Mouse (Mus musculus) kidney, postnatal 4 days (tissue): Measurements from ENCODE around the gene Mageb18.
"Not testable (repeated sequence)": the region's sequence is repeated elsewhere in the genome, so short reads cannot be mapped to it uniquely, and the experiment has no call there.

Source experiments
- DNase-seq, 2 experiments: peaks; one replicate each; pipeline ENCODE4 v3.0.0; 2021; ENCODE audit warnings: mixed read lengths in 2 of 2

The Mageb18 gene

DNA sequence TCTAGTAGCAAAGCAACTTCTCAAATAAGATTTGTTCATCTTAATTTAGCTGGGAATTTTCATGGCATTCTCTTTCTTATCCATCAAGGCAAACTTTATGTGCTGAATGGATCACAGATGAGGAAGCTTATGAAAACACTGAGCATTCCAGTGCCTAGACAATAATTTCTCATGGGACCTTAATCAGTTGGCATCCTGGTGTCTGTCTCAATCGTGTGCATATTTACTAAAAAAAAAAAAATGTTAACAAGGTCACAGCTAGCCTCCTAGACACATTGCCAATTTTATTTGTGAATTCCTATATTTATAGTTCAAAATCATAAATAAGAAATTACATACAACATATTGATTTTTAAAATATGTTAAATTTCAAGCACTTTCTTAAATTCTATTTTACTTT is at the start of gene Mageb18:
TSS of gene Mageb18 (minus strand) at position 101 of the 400 bp plus-strand sequence.
- DNase-seq, result no peak

DNA sequence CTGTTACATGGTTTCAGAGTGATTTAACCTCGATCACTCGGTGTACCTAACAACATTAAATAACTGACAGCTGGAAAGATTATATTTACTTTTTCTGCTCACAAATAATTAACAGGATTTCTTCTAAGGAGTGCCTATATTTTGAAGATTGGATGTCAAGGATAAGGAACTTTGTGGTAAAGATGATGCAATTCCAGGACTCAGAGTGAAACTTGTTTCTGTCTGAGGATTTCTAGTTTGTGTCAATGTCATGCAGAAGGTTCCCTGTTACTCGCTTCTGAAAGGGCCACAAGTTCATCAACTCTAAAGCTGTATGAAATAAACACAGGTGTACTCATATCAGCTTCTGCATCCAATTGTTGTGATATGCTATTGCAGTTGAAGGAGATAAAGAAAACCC is 13.4 kb upstream of the Mageb18 start:
- no peak for DNase-seq

DNA sequence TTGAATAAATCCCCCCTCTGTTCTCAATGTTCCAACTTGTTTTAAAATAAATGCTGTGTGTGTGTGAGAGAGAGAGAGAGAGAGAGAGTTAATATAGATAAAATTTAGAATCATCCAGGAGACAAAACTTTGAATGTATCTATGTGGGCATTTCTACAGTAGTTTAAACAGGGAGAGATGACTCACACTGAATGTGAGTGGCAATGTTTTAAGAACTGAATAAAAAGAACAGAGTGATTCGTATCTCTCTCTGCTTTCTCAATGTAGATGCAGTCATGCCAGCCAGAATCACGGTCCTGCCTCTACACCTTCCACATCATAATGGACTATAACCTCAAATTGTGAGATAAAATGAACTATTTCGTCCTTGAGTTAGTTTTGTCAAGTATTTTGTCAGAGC is 11.1 kb upstream of the Mageb18 start:
- DNase-seq, result no peak

DNA sequence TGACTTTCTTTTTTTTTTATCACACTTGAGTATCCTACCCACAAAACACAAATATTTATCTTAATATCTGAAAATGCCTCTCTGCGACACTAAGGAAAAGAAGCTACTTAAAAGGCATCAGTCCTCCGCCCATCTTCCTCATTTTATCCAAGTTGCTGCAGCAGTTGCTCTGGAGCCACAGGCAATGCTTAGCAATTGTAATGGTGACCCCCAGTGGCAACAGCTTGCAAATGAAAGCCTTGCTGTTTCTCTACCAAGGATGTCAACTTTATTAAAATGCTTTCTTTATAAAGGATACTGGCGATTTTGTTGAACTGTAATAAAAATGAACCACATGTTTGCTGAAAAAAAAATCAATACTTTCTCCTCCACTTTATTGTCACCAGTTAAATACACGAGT is 2.0 kb downstream of the Mageb18 start:
- peak; percentile 9 to 24 for DNase-seq

DNA sequence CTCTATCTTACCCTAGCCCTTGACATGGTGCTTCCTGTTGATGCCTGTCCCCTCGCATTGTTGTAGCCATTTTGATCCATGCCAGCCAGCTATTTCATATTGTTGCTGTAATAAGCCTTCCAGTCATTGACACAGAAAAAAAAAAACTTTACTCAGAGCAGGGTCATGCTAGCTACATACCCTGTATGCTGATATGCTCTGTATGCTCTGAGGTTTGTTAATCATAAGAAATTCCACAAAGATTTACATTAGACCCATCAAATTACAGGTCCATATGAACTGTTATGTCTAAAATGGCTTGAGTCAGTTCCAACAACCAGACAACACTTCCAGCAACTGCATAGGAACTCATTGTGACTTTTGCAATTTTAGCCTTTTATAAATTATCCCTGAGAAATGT is 71.5 kb downstream of the Mageb18 start:
- DNase-seq, result no peak

DNA sequence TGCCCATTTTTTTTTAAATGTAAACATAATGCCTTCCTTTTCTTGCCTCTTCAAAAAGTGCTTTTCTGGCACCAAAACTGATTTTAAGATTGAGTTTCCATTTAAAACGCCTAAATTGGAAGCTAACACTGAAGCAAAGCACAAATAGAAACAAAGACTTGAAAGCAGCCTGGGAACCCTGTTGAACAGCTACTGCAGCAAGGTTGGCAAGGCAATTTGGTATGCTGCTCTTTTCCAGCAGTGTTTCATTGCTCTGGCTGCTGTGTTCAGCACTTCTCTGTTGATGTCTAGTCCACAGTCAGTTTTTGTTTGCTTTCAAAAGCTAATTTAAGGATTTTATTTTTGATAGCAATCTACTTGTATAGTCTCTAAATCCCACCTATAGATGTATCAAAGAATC is 101.1 kb downstream of the Mageb18 start:
- DNase-seq, result no peak

DNA sequence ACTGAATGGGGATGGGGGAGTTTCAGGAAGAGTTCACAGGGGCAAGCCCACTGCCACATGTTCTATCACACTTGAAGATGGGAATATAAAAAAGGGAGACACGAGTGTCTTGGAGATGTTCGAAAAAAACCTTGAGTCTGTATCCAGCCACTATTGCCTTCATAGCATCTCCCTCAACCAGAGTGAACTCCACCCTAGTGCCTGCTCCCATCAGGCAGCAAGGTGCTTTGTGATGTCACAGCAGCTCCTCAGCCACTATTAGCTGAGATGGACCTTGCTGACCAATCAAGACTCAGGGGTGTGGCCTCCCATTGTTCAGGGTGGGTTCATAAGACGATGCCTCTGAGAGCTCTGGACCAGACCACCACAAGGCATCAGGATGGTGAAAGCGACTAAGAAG is 109.7 kb downstream of the Mageb18 start, which contains the start of gene Gm5941:
TSS of gene Gm5941 (plus strand) at position 301 of the 400 bp plus-strand sequence.
- not testable (repeated sequence) for DNase-seq

DNA sequence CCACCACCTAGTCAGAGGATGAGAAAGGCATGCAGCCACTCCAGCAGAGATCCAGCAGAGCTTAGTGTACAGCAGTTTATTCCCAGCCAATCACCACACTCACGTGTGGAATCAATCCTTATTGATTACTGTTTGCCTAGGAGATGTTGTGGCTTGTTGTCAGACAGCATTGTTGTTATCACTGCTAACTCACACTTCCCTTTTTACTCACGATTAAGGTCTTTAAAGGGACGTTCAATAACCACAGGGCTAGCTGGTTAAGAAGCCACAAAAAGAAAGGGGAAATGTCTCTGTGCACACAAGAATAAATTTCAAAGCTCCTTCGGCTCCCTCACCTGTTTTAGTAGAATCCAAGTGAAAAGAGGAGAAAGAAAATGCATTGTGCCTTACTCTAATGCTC is 134.6 kb downstream of the Mageb18 start:
- no peak for DNase-seq

DNA sequence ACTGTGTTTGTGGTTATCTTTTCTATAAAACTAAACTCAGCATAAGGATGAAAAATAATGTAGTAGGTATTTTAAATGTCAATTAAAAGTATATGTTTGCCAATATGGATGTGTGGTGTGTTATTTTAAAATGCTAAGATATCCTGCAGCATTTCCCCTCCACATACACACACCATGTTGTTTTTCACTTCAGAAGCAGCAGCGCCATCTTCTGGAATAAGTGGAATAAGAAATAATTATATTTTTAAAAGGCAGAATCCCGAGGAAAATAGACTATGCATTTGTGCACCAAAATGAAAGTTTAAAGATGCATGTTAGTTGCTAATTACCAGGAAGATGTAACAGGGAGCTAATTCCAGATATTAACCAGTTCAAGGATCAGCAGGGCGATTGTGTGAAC is 138.9 kb downstream of the Mageb18 start:
- DNase-seq, result no peak

DNA sequence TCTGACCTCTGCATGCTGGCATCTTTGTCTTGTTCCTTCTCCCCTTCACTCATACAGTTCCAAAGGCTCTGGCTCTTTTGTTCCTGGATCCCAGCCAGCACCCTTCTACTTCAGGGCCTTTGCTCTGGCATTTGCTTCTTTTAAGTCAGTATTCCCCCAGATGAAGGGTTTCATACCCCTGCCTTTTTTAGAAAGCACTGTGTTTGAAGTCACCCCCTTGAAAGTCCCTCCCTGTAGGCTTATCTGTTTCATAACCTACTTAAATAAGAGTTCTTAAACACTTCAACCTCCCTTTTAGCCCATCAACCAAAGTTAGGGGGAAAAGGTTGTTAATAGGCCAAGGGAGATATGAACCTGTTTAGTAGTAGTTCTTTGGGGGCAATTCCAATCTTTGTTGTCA is 212.0 kb downstream of the Mageb18 start:
- DNase-seq, result no peak

DNA sequence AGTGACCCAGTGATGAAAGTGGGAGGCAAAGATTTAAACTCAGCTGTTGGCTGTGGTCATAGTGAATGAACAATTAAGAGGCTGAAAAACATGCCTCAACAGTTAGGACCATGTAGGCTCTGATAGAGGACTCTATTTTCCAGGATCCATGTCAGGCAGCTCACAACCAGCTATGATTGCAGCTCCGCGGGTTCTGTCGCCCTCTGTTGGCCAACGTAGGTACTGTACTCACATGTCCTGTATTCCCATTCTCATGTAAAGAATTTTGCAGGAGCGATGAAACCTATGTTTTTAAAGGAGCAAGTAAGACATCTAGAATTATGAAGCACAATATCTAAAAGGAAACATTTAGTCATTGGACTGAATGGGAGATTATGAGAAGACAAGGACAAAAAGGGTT is 256.4 kb downstream of the Mageb18 start:
- peak; percentile 69 for DNase-seq

DNA sequence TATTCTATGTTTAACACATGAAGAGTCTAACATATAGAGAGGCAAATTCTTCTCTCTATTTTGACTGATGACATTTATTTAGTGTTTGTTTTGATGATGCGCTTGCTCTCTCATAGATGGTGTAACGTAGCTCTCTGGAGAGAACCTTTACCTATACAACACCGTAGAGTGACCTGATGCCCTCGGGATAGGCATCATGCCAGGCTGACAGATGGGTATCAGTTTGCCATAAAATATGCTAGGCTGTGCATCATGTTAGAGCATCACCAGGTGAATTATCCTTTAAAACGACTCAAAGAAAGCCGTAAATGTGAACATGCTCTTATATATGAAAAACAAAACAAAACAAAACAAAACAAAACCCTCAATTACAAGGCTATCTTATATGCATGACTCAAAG is 258.5 kb downstream of the Mageb18 start:
- DNase-seq, result no peak

DNA sequence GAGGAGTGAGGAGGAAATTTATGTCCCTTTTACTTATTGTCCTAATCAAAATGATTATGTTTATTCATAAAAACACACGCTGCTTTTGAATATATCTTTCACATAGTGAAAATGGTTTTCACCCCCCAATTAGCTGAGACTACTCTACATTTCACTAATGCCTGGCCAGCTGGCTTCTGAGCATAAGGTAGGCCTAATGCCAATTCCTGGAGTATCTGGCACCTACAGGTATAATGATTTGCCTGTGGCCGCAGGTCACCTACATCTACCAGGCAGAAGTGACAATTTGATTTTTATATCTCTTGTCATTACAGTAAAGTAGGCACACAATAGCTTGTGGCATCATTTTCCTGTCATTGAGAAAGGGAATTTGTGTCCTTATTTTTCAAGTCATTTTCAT is 259.8 kb downstream of the Mageb18 start:
- no peak for DNase-seq

DNA sequence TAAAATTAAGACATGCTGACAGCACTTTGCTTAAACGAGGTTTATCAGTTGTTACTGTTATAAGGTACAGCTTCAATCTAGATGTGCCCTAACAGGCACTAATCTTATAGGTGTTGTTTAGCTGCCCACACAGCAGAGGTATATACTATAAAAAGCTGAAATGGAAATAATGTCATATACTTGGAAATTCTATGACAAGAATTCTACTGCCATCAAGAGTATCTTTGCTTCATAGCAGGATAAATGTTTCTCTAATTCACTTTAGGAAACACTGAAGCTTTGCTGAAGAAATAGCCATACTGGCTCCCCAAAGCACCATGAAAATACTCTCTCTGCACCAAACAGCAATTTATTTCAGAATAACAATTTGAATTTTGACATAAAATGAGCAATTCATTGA is 265.9 kb downstream of the Mageb18 start:
- no peak for DNase-seq

DNA sequence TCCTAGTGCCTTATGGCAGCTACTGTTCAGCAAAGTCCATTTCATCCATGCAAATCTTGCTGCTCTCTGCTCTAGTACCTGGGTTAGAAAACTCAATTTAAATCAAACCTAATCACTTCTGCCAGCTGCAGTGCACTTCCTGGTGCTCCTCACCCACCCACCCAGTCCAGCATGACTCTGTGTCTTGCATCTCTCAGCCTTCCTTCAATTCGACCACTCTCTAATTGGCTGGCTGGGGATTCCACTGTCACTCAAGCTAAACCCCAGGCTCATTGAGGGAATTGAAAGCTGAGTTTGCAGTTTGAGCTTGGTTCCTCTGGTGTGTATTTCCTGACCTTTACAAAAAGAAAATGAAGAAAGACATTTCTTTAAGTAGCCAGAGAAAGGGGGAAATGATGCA is 275.8 kb downstream of the Mageb18 start:
- no peak for DNase-seq

DNA sequence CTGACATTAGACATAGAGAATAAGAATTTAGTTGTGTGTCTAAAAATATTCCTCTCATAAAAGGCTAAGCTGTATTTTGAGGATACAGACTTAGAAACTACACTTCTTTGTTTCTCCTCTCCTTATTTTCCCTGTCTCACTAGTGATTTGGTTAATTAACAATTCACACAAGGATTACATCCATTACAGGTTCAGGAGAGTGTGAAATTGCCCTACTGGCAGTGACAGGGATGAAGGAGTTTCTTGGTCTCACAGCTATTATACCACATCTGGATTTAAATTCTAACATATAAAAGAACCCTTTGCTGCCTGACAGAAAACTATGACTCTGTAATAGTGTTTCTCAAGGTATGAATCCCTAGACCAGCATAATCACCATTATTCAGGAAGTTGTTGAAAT is 318.8 kb downstream of the Mageb18 start:
- DNase-seq, result no peak
